Mouse (Mus musculus): ENCODE measurements around the gene Fam189b.
A peak's percentile ranks its signal among the peaks of the same experiment; 100 is the strongest.
"Not testable (repeated sequence)": the region's sequence is repeated elsewhere in the genome, so short reads cannot be mapped to it uniquely, and the experiment has no call there.

Fam189b gene

DNA sequence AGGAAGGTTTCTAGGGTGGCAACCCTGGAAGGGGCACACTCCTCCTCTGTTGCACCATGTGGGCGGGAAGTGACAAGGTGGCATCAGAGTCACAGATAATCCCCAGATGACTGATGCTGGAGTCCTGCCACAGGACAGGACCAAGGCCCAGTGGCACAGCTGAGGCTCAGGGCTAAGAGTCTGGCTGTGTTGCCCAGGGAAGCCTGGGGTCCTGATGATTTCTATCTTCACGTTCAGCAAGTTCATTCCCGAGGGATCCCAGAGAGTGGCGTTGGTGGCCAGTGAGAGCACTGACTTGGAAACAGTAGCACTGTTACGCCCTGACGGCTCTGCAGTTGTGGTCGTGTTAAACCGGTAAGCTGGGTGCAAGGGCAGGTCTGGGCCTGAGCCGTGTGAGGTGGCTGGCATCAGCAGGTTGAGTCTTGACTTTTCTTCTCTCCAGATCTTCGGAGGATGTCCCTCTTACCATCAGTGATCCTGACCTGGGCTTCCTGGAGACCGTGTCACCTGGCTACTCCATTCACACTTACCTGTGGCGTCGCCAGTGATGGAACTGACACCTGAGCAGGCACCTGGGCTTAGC lies 25.2 kb downstream of the Fam189b start:
- no peak for DNase-seq

DNA sequence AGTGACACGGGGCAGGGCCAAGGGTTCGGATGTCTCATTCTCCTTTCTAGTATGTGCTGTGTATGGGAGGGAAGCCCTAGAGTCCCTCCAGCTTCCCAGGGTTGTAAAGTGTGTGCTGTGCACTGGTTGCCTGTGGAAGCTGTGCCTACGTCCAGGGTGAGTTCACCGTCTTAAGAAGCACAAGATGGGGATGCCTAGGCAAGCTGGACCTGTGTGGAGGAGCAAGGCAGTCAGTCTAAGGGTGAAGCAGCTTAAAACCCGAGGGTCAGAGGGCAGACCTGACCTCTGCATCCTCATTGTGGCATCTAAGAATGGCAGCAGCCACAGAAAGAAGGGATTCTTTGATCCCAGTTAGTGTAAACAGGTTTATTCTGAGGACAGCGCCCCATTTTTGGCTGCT lies 25.8 kb downstream of the Fam189b start:
- no peak for DNase-seq

DNA sequence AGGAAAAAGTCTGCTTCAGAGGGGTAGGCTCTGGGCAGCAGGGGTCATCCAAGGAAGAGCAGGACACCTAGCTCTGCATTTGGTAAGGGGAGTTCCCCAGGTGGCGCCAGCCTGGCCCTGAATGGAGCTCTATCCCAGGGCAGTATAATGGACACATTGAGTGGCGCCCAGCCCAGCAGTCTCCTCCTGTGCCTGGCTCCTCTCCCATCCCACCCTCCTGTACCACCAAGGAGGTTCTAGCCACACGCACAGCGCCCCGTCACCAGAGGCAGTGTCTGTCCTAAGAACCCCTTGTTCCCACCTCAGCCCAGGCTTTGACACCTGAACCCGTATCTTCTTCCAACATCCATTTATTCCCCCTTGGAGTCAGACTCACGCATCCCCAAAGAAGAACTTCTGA lies 26.8 kb downstream of the Fam189b start:
- DNase-seq: no peak

DNA sequence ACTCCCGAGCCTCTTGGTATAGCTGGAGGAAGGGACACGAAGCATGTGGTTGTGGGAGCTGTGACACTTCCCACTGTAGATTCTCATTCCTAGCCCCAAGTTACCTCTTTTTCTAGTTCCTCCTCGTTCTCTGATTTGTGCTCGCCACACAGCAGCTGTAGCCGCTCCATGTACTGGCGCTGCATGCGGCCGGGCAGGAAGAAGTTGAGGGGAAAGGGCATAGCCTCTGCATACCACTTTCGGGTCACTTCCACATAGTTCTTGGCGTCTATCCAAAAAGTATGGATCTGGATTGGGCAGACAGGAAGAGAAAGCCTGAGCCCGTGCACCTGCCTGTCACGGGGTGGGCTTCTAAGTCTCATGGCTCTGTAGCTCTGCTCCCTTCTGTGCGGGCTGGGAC lies 27.2 kb downstream of the Fam189b start:
- no peak for DNase-seq

DNA sequence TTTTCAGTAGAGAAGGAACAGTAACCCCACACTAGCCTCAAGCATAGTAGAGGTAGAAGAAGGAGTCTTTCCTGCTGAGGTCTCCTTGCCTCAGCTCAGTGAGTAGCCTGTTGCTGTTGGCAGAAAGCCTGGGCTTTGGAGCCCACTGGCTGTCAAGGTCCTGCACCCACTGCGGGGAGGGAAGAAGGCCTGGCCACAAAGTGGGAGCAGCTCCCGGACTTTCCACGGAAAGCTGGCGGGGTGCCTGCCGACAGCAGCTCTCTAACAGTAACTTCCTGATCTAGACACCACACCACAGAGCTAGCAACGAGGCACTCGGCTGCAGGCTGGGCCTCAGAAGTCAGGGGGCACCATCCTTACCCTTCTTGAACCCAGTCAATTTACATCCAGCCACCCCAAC lies 27.8 kb downstream of the Fam189b start:
- no peak for DNase-seq

DNA sequence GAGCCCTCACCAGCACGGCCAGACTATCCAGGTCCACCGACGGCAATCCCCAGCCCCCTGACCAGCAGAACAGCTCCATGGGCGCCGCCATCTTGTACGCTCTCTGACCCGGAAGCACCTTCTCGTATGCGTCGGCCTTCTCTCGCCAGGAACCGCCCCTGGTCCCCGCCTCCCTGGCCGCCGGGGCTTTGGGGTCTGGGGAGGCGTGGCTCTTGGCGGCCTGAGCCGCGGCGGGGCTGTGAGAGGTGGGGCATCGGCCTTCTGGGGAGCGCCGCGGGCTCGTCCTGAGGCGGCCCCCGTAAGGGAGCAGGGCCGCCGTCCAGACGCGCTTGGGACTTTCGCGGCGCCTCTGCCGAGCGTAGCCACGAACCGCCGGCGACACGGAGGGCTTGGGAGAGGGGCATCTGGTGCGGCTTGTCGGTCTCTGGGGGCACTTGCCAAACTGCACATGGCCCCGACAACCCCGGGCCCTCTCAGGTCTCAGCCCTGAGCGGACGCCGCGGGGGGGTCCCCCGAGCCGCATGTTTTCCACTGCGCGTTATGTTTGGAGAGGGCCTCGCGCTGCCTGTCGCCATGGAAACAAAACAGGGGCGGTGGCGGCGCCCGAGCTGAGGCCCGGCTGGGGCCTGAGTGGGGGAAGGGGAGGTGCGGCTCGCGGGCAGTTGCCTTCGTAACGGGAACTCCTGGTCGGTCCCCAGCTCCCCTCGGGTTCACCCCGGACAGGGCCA lies 31.0 kb downstream of the Fam189b start:
- DNase-seq: peak; percentile 89

DNA sequence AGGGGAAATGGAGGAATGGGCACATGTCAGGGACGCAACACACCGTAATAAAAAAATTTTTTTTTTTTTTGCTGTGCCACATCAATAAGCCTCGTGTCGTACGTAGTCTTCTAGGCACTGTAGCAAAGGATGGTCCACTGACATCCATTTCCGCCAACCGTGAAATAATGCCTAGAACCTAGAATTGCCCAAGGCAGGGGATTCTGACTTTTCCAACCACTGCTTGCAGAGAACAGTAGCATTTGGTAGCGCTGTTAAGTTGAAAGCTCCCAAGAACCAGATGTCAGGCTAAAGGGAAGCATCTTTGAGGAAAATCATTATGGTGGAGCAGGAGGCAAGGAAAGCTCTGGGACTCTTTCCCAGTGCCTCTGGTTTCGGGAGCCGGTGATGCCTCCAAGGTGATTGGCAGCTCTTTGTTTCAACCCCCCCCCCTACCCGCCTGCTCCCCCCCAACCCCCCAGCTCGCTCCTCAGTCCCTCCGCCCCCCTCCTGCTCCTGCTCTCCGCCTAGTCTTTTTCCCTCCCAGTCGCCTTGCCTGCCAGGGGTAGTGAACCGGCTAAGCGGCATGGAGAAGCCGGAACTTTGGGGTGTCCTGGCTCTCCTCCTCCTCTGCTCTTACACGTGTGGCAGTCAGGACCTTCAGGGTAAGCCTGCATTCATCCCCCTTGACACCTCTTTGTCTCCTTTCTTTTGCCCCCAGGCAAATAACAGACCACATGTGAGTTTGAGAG lies 31.9 kb downstream of the Fam189b start, which contains the start of gene Thbs3:
Gene Thbs3, plus strand, starts transcription at position 500 of the 731 bp plus-strand sequence.
- DNase-seq: no peak

DNA sequence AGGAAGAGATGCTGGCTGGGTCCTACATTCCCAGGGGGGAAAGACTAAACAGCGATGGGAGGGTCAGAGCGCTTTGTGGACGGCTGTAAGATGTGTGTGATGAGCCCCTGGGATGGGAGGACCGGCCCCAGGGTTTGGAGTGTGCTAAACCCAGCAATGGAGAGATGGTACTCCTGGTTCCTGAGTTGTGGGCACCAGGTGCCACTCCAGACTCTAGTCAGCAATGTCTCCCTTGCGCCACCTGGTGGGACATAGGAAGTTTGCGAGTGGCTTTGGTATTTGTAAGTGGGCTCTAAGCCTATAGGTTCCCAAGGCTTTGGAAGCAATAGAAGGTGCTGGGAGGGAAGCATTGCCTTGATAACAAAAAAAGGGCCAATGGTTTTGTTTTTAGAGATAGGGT lies 32.9 kb downstream of the Fam189b start:
- peak; percentile 87 for DNase-seq

DNA sequence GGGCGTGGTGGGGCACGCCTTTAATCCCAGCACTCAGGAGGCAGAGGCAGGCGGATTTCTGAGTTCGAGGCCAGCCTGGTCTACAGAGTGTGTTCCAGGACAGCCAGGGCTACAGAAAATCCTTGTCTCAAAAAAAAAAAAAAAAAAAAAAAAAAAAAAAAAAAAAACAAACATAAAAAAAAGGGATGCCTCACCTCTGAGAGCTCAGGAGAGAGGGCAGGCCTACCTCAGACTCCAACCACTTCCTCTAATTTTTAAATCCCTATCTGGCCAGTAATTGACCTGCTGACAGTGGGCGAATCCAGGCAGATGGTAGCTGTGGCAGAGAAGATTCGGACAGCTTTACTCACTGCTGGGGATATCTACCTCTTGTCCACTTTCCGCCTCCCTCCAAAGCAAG lies 33.5 kb downstream of the Fam189b start:
- not testable (repeated sequence) for DNase-seq

DNA sequence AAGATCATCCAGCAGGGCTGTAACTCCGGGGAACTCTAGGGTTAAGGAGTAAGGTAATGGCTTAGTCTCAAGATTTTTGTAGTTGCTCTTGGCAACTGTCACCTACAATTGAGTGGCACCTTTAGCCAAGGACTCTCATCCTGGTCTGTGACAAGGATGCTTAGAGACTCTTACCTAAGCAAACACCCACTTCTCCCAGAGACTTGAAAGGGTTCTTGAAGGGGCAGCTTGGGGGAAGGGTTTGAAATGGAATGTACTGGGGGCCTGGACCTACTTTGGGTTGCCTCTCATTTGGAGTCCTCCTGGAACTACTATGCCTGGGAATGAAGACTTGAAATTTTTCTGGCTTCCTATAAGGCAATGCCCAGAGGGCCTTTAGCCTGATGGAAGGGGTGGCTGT lies 35.3 kb downstream of the Fam189b start:
- DNase-seq: no peak

DNA sequence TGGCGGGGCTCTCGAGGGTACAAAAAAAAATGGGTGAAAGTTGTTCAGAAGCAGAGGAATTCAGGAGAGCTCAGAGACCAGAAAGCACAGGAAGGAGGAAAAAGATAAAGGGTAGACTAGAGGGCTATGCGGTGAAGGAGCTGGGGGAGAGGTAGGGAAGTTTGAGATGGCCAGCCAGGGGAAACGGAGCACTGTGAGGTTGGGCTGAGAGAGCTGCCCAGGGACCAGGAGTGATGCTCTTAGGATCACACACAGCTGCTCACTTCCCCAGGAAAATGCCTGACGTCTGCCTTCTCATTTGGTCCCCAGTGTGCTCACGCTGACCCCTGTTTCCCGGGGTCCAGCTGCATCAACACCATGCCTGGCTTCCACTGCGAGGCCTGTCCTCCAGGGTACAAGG lies 36.6 kb downstream of the Fam189b start:
- DNase-seq: no peak

DNA sequence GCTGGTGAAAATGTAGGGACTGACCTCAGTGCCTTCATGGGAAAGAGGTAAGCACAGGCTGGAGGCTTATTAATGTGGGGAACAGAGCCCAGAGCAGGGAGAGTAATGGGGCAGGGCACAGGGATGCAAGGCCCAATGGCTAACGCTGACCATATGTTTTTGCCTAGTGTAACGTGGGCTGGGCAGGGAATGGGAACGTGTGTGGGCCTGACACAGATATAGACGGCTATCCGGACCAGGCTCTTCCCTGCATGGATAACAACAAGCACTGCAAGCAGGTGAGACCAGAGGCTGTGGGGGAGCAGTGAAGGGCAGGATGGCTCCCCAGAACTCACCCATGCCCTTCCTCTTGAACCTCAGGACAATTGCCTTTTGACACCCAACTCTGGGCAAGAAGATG lies 38.2 kb downstream of the Fam189b start:
- no peak for DNase-seq

DNA sequence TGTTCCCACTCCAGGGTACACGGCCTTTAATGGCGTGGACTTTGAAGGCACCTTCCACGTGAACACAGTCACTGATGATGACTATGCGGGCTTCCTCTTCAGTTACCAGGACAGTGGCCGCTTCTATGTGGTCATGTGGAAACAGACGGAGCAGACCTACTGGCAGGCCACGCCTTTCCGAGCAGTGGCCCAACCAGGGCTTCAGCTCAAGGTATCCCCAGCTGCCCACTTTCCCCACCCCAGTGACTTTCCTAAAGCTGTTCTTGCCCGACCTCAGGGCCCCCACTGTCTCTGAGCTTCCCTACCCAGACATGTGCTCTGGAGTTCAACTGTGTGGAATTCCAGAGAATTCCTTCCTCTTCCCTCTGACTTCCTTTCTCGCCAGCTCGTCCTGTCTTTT lies 41.9 kb downstream of the Fam189b start:
- DNase-seq: no peak

DNA sequence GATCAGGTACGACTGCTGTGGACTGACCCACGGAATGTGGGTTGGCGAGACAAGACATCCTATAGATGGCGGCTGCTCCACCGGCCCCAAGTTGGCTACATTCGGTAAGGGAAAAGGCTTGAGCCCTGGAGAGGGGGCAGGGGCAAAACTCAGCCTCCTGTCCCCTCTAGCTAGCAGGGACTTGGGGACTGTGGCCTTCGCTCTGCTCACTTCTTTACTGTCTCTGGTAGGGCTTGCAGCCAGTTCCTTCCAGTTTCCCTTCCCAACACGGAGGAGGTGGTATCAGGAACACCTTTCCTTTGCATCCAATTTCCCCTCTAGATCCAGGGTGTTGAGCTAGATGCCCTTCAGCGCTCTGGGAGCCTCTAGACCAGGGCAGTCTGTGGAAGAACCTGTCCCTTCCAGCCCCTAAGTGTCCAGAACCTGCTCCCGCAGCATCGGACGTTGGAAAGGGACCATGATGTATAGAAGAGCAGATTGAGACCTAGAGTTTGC lies 42.4 kb downstream of the Fam189b start:
- no peak for DNase-seq

DNA sequence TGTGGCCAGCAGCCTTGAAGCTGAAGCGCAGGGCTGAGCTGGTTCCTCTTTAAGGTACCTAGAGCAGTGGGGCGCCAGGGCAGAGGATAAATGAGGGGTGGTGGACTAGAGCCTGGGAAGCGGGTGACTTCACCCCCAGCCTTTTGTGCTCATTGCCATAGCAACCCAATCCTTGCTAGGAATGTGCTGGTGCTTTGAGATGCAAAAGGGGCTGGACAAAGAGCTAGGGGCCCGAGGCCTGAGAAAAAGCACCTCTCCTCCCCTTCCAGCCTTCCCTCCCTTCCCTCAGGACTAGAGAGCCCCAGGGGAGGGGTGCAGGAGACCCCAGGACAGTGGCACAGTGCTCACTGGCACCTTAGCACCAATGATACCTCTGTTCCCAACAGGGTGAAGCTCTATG lies 43.0 kb downstream of the Fam189b start:
- no peak for DNase-seq

DNA sequence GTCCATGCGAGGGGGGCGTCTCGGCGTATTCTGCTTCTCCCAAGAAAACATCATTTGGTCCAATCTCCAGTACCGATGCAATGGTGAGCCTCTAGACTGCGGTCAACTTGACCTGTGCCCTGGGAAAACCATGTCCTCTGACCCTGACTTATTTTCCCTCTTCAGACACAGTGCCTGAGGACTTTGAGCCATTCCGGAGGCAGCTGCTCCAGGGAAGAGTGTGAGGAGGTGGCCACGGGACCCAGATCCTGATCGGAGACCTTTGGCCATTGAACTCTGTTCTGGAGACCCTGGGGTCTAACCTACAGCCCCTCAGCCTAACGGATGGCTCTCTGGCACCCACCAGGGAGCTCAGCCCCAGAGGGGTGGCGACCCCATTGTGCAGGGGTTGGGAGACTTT lies 43.4 kb downstream of the Fam189b start:
- DNase-seq: no peak

DNA sequence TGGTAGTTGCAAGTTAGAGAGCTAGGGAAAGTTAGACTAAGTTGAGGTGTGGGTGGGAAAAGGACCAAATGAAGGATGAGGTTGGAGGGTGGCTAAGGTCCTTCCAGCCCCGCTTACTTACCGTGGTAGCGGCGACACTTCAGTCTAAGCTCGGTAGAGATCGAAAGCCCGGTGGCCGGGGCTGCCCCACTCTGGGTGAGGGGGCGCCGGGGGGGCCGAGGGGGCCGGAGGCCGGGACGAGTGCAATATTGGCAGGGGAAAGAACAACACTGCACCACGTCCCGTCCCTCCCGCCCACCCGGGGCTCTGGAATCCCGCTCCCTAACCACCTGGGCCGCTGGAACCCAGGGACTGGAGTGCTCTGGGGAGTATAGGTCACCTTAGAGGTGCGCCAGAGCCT lies 44.0 kb downstream of the Fam189b start, which contains the start of gene Mtx1:
Gene Mtx1, minus strand, starts transcription at position 189 of the 400 bp plus-strand sequence.
- DNase-seq: no peak

DNA sequence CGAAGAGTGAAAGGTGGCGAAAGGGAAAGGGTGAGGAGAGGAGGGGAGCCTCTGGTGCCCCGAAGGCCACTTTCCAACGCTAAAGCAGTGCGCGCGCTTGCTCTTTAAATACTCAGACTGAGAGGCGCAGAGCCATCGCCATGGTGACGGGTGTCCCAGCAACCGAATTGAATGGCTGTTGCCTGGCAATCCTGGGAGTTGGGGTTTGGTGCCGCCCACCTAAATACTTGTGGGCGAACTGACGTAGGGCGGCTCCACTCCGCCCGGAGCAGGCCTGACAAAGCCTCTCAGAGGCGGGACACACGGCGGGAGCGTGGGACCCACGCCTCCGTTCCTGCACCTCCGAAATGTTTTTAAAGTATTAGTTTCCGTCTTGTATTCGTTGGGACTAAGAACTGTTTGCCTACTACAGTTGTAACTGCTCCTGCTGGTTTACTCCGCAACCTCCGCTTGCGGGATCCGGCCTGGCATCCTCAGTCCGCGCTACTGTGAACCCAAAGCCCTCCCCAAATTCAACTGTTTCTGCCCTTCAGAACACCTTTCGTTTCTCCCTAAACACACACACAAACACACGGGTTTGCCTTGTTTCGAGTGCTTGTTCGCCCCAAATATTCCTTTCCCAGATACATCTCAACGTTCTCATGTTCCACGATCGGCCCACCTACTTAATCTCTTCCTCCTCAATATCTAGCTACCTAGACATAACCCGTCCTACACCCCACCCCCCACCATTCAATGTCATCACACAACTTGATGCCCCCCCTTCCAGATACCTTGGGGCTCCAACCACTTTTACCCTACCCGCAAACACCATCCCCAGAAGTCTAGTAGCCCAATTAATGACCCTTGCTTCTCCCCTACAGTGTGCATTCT lies 44.6 kb downstream of the Fam189b start:
- peak; percentile 55 for DNase-seq

DNA sequence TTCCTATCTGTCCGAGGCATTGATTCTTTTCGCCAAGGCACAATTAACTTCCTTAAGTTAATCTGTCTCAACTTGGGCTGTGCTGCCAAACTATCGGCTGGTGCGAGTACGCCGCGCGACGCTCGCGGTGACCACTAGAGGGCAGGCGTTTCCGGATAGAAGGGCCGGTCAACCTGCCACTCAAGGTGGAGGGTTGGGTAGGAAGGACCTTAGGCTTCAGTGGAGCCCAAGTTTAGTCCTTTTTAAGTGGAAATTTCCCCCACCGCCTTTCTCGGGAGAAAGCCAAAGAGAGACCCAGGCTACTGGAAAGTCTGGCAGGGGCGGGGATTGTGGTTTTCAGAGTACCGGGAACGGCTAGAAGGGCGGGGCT lies 45.2 kb downstream of the Fam189b start:
- peak; percentile 89 for DNase-seq

DNA sequence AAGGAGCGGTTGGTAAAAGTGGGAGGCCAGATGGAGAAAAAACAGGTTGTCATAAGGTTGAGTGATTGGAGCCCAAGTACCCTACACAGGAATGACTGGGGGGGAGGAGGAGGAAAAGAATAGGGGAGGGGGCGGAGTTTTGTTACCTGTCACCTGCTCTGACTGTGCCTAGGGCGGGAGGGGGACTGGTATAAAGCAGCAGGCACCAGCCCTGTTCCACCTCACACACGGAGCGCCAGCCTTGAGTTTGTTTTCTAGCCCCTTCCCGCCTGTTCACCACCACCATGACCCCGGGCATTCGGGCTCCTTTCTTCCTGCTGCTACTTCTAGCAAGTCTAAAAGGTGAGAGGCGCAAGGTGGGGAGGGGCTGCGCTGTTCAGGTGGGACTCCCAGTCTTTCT lies 45.9 kb downstream of the Fam189b start, which contains the start of gene Muc1:
Gene Muc1, plus strand, starts transcription at position 222 of the 400 bp plus-strand sequence.
- no peak for DNase-seq

DNA sequence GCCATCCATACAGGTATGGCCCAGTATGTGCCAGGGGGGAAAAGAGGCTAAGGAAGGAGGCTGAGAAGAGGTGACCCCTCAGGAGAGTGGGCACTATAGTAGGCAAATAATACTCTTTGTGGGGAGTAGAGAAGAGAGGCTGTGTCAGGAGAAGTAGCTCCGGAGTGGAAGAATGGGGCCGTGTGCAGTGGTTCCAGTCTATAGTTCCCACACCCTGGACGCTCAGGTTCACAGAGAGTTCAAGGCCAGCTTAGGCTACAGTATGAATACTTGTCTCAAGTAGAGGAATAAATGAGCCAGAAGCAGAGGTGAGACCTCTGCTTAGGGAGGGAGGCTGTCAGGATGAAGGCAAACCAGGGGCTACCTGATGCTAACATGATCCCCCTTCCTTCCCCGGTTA lies 46.3 kb downstream of the Fam189b start:
- no peak for DNase-seq

DNA sequence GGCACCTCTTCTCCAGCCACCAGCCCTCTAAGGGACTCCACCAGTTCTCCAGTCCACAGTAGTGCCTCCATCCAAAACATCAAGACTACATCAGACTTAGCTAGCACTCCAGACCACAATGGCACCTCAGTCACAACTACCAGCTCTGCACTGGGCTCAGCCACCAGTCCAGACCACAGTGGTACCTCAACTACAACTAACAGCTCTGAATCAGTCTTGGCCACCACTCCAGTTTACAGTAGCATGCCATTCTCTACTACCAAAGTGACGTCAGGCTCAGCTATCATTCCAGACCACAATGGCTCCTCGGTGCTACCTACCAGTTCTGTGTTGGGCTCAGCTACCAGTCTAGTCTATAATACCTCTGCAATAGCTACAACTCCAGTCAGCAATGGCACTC lies 47.6 kb downstream of the Fam189b start:
- DNase-seq: no peak

DNA sequence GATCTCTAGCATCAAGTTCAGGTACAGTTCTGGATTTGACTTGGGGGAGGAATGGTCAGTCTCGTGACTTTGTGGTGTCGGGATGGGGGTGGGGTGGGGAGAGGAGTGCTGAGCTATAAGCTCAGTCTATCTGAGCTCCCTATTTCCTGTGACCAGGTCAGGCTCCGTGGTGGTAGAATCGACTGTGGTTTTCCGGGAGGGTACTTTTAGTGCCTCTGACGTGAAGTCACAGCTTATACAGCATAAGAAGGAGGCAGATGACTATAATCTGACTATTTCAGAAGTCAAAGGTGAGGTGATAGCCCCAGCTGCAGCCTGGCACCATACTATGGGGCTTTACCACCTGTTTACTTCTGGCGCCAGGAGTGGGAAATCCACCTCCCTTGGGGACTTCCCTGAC lies 48.4 kb downstream of the Fam189b start:
- DNase-seq: no peak

Measured in thymus, postnatal 14 days (tissue).